Mouse (Mus musculus) liver, embryonic 14.5 days (tissue): ENCODE data around the gene Pdia5. TPM values are rescaled to one million over a fixed set of nuclear protein-coding genes. Genes with fewer than 3 reads are reported as not detected.

Experiments
- ATAC-seq: fragments of 200-750 bp; cut with Nextera tagmentation; 2 replicates; pipeline ENCODE4 v1.8.0; 2017; ENCODE audit warnings: moderate number of reproducible peaks, mild to moderate bottlenecking, moderate library complexity; ENCODE audit not compliant: insufficient read depth
- DNase-seq, 3 experiments: peaks; one replicate each; pipeline ENCODE4 v3.0.0-alpha.2; 2012 to 2013; ENCODE audit warnings: low read depth in 3 of 3, low spot score in 3 of 3
- H3K27ac ChIP-seq: fragments of 300-500 bp; sonication (generic); 2 replicates; pipeline ENCODE4 v1.5.1; 2014; ENCODE audit warnings: moderate library complexity, mild to moderate bottlenecking, control low read depth, inconsistent platforms
- H3K27me3 ChIP-seq: fragments of 300-500 bp; sonication (generic); 2 replicates; pipeline ENCODE4 v1.6.1; 2014; ENCODE audit warnings: mild to moderate bottlenecking, low read length, moderate library complexity; ENCODE audit not compliant: control insufficient read depth, insufficient read depth
- H3K36me3 ChIP-seq: fragments of 300-500 bp; sonication (generic); replicated peaks from 2 replicates; pipeline ENCODE4 v1.6.1; 2014; ENCODE audit warnings: low read depth; ENCODE audit not compliant: control insufficient read depth, insufficient read depth
- H3K4me1 ChIP-seq, 2 experiments: fragments of 200-500 bp in 1 of 2; fragments of 300-500 bp in 1 of 2; sonication (generic) in 1 of 2; replicated peaks; 2 replicates each; pipeline ENCODE4 v1.6.1; 2012 to 2014; ENCODE audit warnings: antibody characterized with exemption in 1 of 2, inconsistent platforms in 1 of 2, low read length in 1 of 2; ENCODE audit not compliant: control insufficient read depth in 2 of 2, insufficient read depth in 2 of 2
- H3K4me2 ChIP-seq: fragments of 300-500 bp; sonication (generic); 2 replicates; pipeline ENCODE4 v1.6.1; 2014; ENCODE audit warnings: low read depth, mild to moderate bottlenecking, control low read depth, moderate library complexity
- H3K4me3 ChIP-seq, 2 experiments: fragments of 200-500 bp in 1 of 2; fragments of 300-500 bp in 1 of 2; sonication (generic) in 1 of 2; 2 replicates each; pipeline ENCODE4 v1.5.1; 2012 to 2014; ENCODE audit warnings: low read depth in 2 of 2, low read length in 2 of 2, mild to moderate bottlenecking in 2 of 2, control low read depth in 1 of 2, inconsistent platforms in 1 of 2, moderate library complexity in 1 of 2; ENCODE audit not compliant: insufficient read depth in 1 of 2
- H3K9ac ChIP-seq: fragments of 300-500 bp; sonication (generic); replicated peaks from 2 replicates; pipeline ENCODE4 v1.6.1; 2014; ENCODE audit warnings: mild to moderate bottlenecking, control low read depth, moderate library complexity
- H3K9me3 ChIP-seq: fragments of 300-500 bp; sonication (generic); 2 replicates; pipeline ENCODE4 v1.6.1; 2016; ENCODE audit warnings: low read length, mixed read lengths; ENCODE audit not compliant: control insufficient read depth
- CTCF ChIP-seq: IDR thresholded peaks from 2 replicates; pipeline ENCODE4 v1.5.1; 2016; ENCODE audit warnings: antibody characterized with exemption, low read depth, control low read depth
- EP300 ChIP-seq: IDR thresholded peaks from 2 replicates; pipeline ENCODE4 v1.6.1; 2016; ENCODE audit warnings: antibody characterized with exemption, low read depth
- WGBS: fragments of 180-500 bp; shearing (Covaris S2); extraction: QIAGEN DNeasy Blood & Tissue Kit; methylation state at CpG from one replicate; pipeline ENCODE4 v1.1.7; 2014; ENCODE audit not compliant: insufficient replicate concordance; 5-methylcytosine and 5-hydroxymethylcytosine counted together
- polyA plus RNA-seq, 2 experiments: library from polyadenylated mRNA; depleted of rRNA in 1 of 2; stranded (reverse) in 1 of 2; unstranded in 1 of 2; fragments of >200 nt; fragmentation: Nextera tagmentation in 1 of 2; extraction: Ambion mirVana in 1 of 2; gene quantifications; 2 replicates each; pipeline versions ENCODE4 v1.2.1 to v1.2.3; 2012 to 2014

The Pdia5 gene
- polyA plus RNA-seq, 2 experiments: 25.8 to 32.9 TPM

- Histone ChIP-seq H3K27ac (no peak overlapping the region), H3K27me3 (no peaks in the 10 kb centered on the region), H3K4me3 (no peak overlapping the region), H3K4me2 (no peak overlapping the region), H3K9me3 (no peaks in the 10 kb centered on the region), H3K9ac (no peak overlapping the region), H3K4me1 (peaks cover 0 to 2% of the 10 kb centered on the region in 2 experiments; a peak in 1 of 4 replicates), H3K36me3 (no peaks in the 10 kb centered on the region)
- TF ChIP-seq EP300 (no peak), CTCF (no peak)
- DNase-seq (no peak), ATAC-seq (no peak)
- 64% methylated on average over 6 of the region's 6 CpGs for WGBS
These were observed 17.9 kb upstream of the Pdia5 start for GRCm38 (mm10) chr16:35508581-35508980.

DNA sequence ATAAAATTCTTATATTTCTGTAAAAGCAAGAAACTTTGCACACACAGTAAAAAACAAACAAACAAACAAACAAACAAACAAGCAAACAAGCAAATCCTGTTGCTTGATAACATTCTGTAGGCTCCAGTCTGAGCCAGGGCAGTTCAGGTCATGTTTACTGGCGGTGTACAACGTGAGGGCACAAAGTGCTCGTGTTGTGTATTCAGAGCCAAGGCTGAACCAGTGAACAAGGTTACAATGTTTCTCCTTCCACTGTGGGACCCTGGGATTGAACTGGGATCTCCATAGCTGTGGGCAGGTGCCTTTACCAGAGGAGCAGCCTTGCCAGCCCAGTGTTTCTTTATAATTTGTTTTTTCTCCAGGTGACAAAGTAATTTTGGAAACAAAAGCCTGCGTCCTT is 15.1 kb upstream of the Pdia5 start:
- Histone ChIP-seq H3K4me2 (no peak overlapping the region), H3K9ac (no peak overlapping the region), H3K36me3 (no peaks in the 10 kb centered on the region), H3K9me3 (no peaks in the 10 kb centered on the region), H3K27ac (no peak overlapping the region), H3K27me3 (no peaks in the 10 kb centered on the region), H3K4me1 (peaks cover 0 to 2% of the 10 kb centered on the region in 2 experiments; a peak in 1 of 4 replicates), H3K4me3 (no peak overlapping the region)
- no peak for DNase-seq
- no peak for ATAC-seq
- WGBS: 66% methylated on average over 4 of the region's 4 CpGs
- TF ChIP-seq EP300 (no peak), CTCF (no peak)

- Histone ChIP-seq H3K4me2 (no peak overlapping the region), H3K9ac (no peak overlapping the region), H3K9me3 (no peaks in the 10 kb centered on the region), H3K4me3 (no peak overlapping the region), H3K27ac (no peak overlapping the region), H3K36me3 (no peaks in the 10 kb centered on the region), H3K27me3 (no peaks in the 10 kb centered on the region), H3K4me1 (peaks cover 0 to 2% of the 10 kb centered on the region in 2 experiments; a peak in 1 of 4 replicates)
- no peak for ATAC-seq
- 63% methylated on average over 8 of the region's 8 CpGs for WGBS
- TF ChIP-seq CTCF (no peak), EP300 (no peak)
- no peak for DNase-seq
These were observed 13.6 kb upstream of the Pdia5 start for GRCm38 (mm10) chr16:35504266-35504665.

GRCm38 (mm10) chr16:35502456-35502855 is 11.8 kb upstream of the Pdia5 start:
- no peak for DNase-seq
- 63% methylated on average over 11 of the region's 11 CpGs for WGBS
- Histone ChIP-seq H3K27me3 (no peaks in the 10 kb centered on the region), H3K36me3 (no peaks in the 10 kb centered on the region), H3K27ac (no peak overlapping the region), H3K4me1 (no peaks in the 10 kb centered on the region), H3K4me3 (no peak overlapping the region), H3K4me2 (no peak overlapping the region), H3K9ac (no peak overlapping the region), H3K9me3 (no peaks in the 10 kb centered on the region)
- TF ChIP-seq EP300 (no peak), CTCF (no peak)
- ATAC-seq: no peak

GRCm38 (mm10) chr16:35501106-35501760 is 10.6 kb upstream of the Pdia5 start:
- Histone ChIP-seq H3K9ac (no peak overlapping the region), H3K4me3 (no peak overlapping the region), H3K4me1 (no peaks in the 10 kb centered on the region), H3K9me3 (no peaks in the 10 kb centered on the region), H3K36me3 (no peaks in the 10 kb centered on the region), H3K27ac (no peak overlapping the region), H3K27me3 (no peaks in the 10 kb centered on the region), H3K4me2 (no peak overlapping the region)
- TF ChIP-seq EP300 (no peak), CTCF (no peak)
- DNase-seq: no peak
- no peak for ATAC-seq
- WGBS: 62% methylated on average over 4 of the region's 4 CpGs
